Mouse (Mus musculus) intestine, embryonic 16.5 days (tissue): ENCODE results near the gene Cfap54. TPM values are rescaled to one million over a fixed set of nuclear protein-coding genes. Genes with fewer than 3 reads are reported as not detected.

Experiments
- ATAC-seq: fragments of 200-750 bp; cut with Nextera tagmentation; 2 replicates; pipeline ENCODE4 v1.8.0; 2017; ENCODE audit warnings: moderate TSS enrichment, moderate library complexity
- H3K27ac ChIP-seq: fragments of 300-500 bp; sonication (generic); 2 replicates; pipeline ENCODE4 v1.5.1; 2014; ENCODE audit warnings: mild to moderate bottlenecking, low read length
- H3K27me3 ChIP-seq: fragments of 300-500 bp; sonication (generic); replicated peaks from 2 replicates; pipeline ENCODE4 v1.6.1; 2014; ENCODE audit warnings: low read length, control low read depth, mixed read lengths; ENCODE audit not compliant: control insufficient read depth, insufficient read depth
- H3K36me3 ChIP-seq: fragments of 300-500 bp; sonication (generic); 2 replicates; pipeline ENCODE4 v1.6.1; 2014; ENCODE audit warnings: low read length, control low read depth; ENCODE audit not compliant: control insufficient read depth, insufficient read depth
- H3K4me1 ChIP-seq: fragments of 300-500 bp; sonication (generic); 2 replicates; pipeline ENCODE4 v1.6.1; 2014; ENCODE audit warnings: low read length, control low read depth, mixed read lengths; ENCODE audit not compliant: control insufficient read depth, insufficient read depth
- H3K4me2 ChIP-seq: fragments of 300-500 bp; sonication (generic); 2 replicates; pipeline ENCODE4 v1.6.1; 2014; ENCODE audit warnings: low read depth, low read length, control low read depth
- H3K4me3 ChIP-seq: fragments of 300-500 bp; sonication (generic); 2 replicates; pipeline ENCODE4 v1.5.1; 2014; ENCODE audit warnings: mild to moderate bottlenecking, low read length
- H3K9ac ChIP-seq: fragments of 300-500 bp; sonication (generic); 2 replicates; pipeline ENCODE4 v1.6.1; 2014; ENCODE audit warnings: low read depth, low read length
- H3K9me3 ChIP-seq: fragments of 300-500 bp; sonication (generic); 2 replicates; pipeline ENCODE4 v1.6.1; 2016; ENCODE audit warnings: low read length, control low read depth; ENCODE audit not compliant: control insufficient read depth
- WGBS: fragments of 180-500 bp; shearing (Covaris S2); extraction: QIAGEN DNeasy Blood & Tissue Kit; methylation state at CpG from one replicate; pipeline ENCODE4 v1.1.7; 2014; 5-methylcytosine and 5-hydroxymethylcytosine counted together
- polyA plus RNA-seq: library from polyadenylated mRNA; unstranded; fragments of >200 nt; fragmentation: Nextera tagmentation; extraction: Ambion mirVana; gene quantifications from 2 replicates; pipeline ENCODE4 v1.2.1, GENCODE M21; 2015

The Cfap54 gene
- polyA plus RNA-seq, 1 experiment from 2014 or later, result 0.09 TPM

GRCm38 (mm10) chr10:93121262-93121860 lies 39.9 kb upstream of the Cfap54 start:
- Histone ChIP-seq H3K27me3 (no peaks in the 10 kb centered on the region), H3K9me3 (no peaks in the 10 kb centered on the region), H3K4me2 (no peak overlapping the region), H3K36me3 (no peaks in the 10 kb centered on the region), H3K9ac (no peak overlapping the region), H3K4me3 (no peak overlapping the region), H3K27ac (no peak overlapping the region), H3K4me1 (no peaks in the 10 kb centered on the region)
- WGBS, result 89% methylated on average over 6 of the region's 6 CpGs
- ATAC-seq, result no peak

- Histone ChIP-seq H3K27me3 (no peaks in the 10 kb centered on the region), H3K4me1 (no peaks in the 10 kb centered on the region), H3K9ac (no peak overlapping the region), H3K4me3 (no peak overlapping the region), H3K27ac (no peak overlapping the region), H3K4me2 (no peak overlapping the region), H3K36me3 (no peaks in the 10 kb centered on the region), H3K9me3 (no peaks in the 10 kb centered on the region)
- ATAC-seq, result no peak
- WGBS, result 65% methylated on average over 5 of the region's 5 CpGs
Measured at GRCm38 (mm10) chr10:93119809-93120208, 38.4 kb upstream of the Cfap54 start.

- Histone ChIP-seq H3K27ac (no peak overlapping the region), H3K4me1 (no peaks in the 10 kb centered on the region), H3K36me3 (no peaks in the 10 kb centered on the region), H3K9ac (no peak overlapping the region), H3K4me2 (no peak overlapping the region), H3K9me3 (no peaks in the 10 kb centered on the region), H3K4me3 (no peak overlapping the region), H3K27me3 (no peaks in the 10 kb centered on the region)
- WGBS, result 71% methylated on average over 3 of the region's 3 CpGs
- no peak for ATAC-seq
Measured at GRCm38 (mm10) chr10:93116636-93117035, 35.2 kb upstream of the Cfap54 start.

GRCm38 (mm10) chr10:93115743-93116142 lies 34.3 kb upstream of the Cfap54 start:
- Histone ChIP-seq H3K9ac (no peak overlapping the region), H3K9me3 (no peaks in the 10 kb centered on the region), H3K27ac (no peak overlapping the region), H3K4me1 (no peaks in the 10 kb centered on the region), H3K4me3 (no peak overlapping the region), H3K4me2 (no peak overlapping the region), H3K27me3 (no peaks in the 10 kb centered on the region), H3K36me3 (no peaks in the 10 kb centered on the region)
- no peak for ATAC-seq
- 91% methylated on average over 1 of the region's 1 CpGs for WGBS

- Histone ChIP-seq H3K4me3 (no peak overlapping the region), H3K4me1 (no peaks in the 10 kb centered on the region), H3K36me3 (no peaks in the 10 kb centered on the region), H3K27ac (no peak overlapping the region), H3K9ac (no peak overlapping the region), H3K9me3 (no peaks in the 10 kb centered on the region), H3K27me3 (no peaks in the 10 kb centered on the region), H3K4me2 (no peak overlapping the region)
- no peak for ATAC-seq
- WGBS, result 68% methylated on average over 1 of the region's 1 CpGs
Measured at GRCm38 (mm10) chr10:93114782-93115181, 33.4 kb upstream of the Cfap54 start.

GRCm38 (mm10) chr10:93113968-93114367 lies 32.5 kb upstream of the Cfap54 start:
- Histone ChIP-seq H3K9ac (no peak overlapping the region), H3K36me3 (no peaks in the 10 kb centered on the region), H3K4me2 (no peak overlapping the region), H3K27ac (no peak overlapping the region), H3K4me1 (no peaks in the 10 kb centered on the region), H3K27me3 (no peaks in the 10 kb centered on the region), H3K4me3 (no peak overlapping the region), H3K9me3 (no peaks in the 10 kb centered on the region)
- 73% methylated on average over 8 of the region's 8 CpGs for WGBS
- no peak for ATAC-seq

- Histone ChIP-seq H3K27ac (no peak overlapping the region), H3K4me1 (no peaks in the 10 kb centered on the region), H3K9ac (no peak overlapping the region), H3K9me3 (no peaks in the 10 kb centered on the region), H3K4me3 (no peak overlapping the region), H3K36me3 (no peaks in the 10 kb centered on the region), H3K27me3 (no peaks in the 10 kb centered on the region), H3K4me2 (no peak overlapping the region)
- 93% methylated on average over 6 of the region's 6 CpGs for WGBS
- no peak for ATAC-seq
Measured at GRCm38 (mm10) chr10:93112021-93112420, 30.6 kb upstream of the Cfap54 start.

GRCm38 (mm10) chr10:93111412-93111811 lies 30.0 kb upstream of the Cfap54 start:
- Histone ChIP-seq H3K9ac (no peak overlapping the region), H3K4me3 (no peak overlapping the region), H3K4me1 (no peaks in the 10 kb centered on the region), H3K4me2 (no peak overlapping the region), H3K9me3 (no peaks in the 10 kb centered on the region), H3K27me3 (no peaks in the 10 kb centered on the region), H3K27ac (no peak overlapping the region), H3K36me3 (no peaks in the 10 kb centered on the region)
- whole genome bisulfite sequencing, result 61% methylated on average over 8 of the region's 8 CpGs
- no peak for ATAC-seq

- Histone ChIP-seq H3K27me3 (no peaks in the 10 kb centered on the region), H3K4me2 (no peak overlapping the region), H3K36me3 (no peaks in the 10 kb centered on the region), H3K27ac (no peak overlapping the region), H3K9me3 (no peaks in the 10 kb centered on the region), H3K9ac (no peak overlapping the region), H3K4me1 (no peaks in the 10 kb centered on the region), H3K4me3 (no peak overlapping the region)
- ATAC-seq, result no peak
- 82% methylated on average over 7 of the region's 7 CpGs for WGBS
Measured at GRCm38 (mm10) chr10:93105358-93105757, 23.9 kb upstream of the Cfap54 start.

- Histone ChIP-seq H3K27me3 (no peaks in the 10 kb centered on the region), H3K4me3 (no peak overlapping the region), H3K27ac (no peak overlapping the region), H3K9ac (no peak overlapping the region), H3K36me3 (no peaks in the 10 kb centered on the region), H3K4me1 (no peaks in the 10 kb centered on the region), H3K9me3 (no peaks in the 10 kb centered on the region), H3K4me2 (no peak overlapping the region)
- WGBS, result 74% methylated on average over 6 of the region's 6 CpGs
- no peak for ATAC-seq
Measured at GRCm38 (mm10) chr10:93104357-93104756, 22.9 kb upstream of the Cfap54 start.
